Mouse (Mus musculus) thymus, postnatal 10 days (tissue): ENCODE measurements around the gene Rdh8.
A peak's percentile ranks its signal among the peaks of the same experiment; 100 is the strongest.
"Not testable (repeated sequence)": the region's sequence is repeated elsewhere in the genome, so short reads cannot be mapped to it uniquely, and the experiment has no call there.

Experiments used
- DNase-seq, 2 experiments: peaks; one replicate each; pipeline ENCODE4 v3.0.0; 2021; ENCODE audit warnings: low spot score in 2 of 2

Rdh8 gene

DNA sequence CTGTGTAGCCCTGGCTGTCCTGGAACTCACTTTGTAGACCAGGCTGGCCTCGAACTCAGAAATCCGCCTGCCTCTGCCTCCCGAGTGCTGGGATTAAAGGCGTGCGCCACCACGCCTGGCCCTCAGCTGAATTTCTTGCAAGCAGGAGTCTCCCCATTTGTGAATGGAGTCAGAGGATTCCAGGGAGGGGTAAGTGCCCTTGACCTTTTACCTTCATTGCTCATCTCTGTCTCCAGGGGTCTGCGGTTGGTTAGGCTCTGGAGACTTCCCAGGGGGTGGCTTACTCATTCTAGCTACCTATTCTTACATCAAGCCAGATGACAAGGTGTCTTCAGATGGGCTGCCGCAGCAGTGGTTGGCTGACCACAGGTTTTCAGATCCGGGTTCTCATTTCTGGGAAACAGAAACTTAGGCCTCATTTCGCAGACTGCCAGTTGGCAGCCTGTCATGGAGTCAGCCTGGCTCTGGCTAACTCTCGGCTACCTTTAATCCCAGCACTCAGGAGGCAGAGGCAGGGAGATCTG lies 17.2 kb downstream of the Rdh8 start:
- DNase-seq = not testable (repeated sequence)

DNA sequence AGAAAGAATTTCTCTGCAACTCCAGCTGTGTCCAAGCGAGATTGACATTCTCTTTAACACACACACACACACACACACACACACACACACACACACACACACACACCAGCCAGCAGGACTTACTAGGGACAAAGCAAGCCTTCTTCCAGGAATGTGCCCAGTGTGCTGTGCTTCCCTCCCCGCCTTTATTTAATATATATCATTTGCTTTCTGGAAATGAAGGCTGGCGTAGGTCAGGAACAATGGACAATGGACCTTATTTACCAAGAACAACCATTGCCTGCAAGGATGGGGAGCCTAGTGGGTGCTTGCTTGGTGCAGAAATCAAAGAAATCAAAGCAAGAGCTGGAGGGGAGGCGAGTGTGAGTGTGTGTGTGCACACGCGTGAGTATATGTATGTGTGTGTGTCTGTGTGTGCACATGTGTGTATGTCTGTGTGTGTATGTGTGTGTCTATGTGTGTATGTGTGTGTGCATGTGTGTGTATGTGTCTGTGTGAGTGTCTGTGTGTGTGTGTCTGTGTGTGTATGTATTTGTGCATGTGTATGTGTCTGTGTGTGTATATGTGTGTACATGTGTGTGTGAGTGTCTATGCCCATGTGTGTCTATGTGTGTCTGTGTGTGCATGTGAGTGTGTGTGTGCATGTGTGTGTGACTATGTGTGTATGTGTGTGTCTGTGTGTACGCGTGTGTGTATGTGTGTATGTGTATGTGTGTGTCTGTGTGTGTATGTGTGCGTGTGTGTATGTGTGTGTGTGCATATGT lies 19.1 kb downstream of the Rdh8 start:
- DNase-seq = no peak

DNA sequence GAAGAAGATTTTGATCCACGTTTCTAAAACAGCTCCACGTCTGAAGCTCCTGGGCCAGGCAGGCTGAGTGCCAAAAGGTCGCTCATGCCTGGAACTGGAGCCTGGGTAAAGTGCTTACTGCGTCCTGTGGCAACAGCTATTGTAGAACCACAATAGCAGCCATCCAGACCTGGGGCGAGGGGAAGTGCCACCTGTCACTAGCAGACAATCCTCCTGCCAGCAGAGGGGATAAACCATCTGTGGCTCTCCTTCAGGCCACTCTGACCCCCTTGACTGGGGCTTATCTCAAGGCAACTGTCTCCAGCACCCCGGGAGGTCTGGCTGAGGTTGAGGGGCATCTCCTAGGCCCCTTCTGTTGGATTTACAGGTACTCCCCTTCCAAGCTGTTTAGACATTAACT lies 20.6 kb downstream of the Rdh8 start:
- no peak for DNase-seq

DNA sequence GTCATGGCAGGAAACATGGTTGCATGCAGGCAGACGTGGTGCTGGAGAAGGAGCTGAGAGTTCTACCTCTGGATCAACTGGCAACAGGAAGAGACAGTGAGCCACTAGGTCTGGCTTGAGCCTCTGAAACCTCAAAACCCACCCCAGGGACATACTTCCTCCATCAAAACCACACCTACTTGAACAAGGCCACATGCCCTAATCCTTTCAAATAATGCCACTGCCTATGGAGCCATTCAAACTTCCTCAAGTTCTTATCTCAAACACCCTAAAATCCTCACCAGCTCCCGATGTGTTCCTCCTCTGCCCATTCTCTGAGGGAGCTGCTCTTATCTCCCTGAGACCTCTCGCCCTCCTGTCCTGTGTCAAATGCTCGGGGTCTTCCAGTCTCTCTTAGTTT lies 23.9 kb downstream of the Rdh8 start:
- no peak for DNase-seq

DNA sequence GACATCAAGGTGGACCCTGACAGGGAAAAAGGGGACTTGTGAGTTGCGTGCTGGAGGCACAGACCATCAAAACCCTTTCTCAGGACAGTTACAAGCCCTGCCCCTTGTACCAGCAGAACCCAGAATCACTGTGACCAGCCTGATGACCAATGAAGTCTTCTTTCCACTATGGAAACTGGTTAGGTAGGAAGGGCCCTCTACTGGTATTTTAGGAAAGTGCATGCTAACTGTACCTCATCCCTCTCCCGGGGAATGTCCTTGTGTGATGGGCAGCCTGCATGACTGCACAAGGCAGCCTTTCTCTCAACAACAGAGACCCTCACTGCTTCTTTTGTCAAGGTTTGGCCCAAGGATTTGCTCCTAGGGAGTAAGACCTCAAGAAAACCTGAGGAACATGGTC lies 24.4 kb downstream of the Rdh8 start:
- no peak for DNase-seq

DNA sequence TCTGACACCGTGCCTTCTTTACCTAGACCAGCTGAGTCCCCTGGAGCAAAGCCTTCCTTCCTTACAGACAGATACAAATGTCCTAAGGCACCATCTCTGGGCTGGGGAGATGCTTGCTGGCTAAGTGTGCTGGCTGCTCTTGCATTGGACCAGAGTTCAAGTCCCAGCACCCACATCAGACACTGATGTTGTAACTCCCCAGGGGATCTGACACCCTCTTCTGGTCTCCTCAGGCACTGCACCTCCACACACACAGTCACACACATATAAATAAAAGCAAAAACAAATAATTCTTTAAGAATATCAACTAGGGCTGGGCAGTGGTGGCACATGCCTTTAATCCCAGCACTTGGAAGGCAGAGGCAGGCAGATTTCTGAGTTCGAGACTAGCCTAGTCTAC lies 31.9 kb downstream of the Rdh8 start:
- no peak for DNase-seq

DNA sequence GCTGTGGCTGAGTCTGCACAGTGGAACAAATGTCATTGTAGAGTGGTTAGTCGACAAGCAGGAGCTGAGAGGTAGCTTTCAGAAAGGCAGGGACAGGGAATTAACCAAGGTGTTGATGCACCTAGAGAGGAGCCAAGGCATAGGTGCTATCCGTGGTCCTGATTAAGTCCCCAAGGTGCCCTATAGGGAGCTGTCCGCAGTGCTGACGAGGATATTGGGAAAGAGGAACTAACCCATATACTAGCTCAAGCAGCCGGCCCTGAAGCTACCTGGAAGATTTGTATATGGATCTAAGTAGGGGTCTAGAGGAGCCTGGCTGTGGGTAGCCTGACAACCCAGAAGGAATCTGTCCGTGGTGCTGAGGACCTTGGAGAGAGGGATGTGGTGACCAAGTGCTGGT lies 38.8 kb downstream of the Rdh8 start:
- peak in 1 of 2 experiments; percentile 52 for DNase-seq

DNA sequence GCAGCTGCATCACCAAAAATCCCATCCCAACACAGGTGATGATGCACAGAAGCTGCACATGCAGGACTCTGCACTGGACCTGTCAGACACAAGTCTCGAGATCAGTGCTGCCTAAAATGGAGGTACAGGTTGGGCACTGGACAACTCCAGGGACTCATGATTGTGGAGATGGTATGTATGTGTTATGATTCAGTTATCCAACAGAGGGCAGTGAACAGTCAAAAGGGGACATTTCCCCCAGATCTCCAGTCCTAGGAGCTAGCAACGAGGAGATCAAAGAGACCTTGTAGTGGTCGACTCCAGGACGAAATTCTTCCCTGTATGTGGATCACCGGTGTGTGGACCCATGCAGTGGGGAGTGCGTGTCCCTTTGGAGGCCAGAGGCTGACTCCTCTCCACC lies 41.6 kb downstream of the Rdh8 start:
- DNase-seq = no peak

DNA sequence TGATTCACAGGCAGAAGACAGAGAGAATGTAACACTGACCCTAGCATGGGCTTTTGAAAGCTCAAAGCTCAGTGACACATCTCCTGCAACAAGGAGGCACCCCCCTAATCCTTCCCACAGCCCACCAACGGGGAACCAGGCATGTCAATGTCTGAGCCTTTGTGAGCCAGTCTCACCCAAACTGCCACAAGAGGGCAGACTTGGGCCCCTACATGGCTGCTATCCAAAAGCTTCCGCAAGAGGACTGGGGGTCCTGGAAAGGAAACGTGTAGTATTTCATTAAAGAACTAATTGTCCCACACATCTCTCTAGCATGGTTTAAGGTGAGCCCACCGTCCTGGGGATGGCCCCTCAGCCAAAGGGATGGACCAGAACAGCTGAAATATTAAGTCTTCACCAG lies 43.5 kb downstream of the Rdh8 start:
- peak in 1 of 2 experiments; percentile 43 for DNase-seq

DNA sequence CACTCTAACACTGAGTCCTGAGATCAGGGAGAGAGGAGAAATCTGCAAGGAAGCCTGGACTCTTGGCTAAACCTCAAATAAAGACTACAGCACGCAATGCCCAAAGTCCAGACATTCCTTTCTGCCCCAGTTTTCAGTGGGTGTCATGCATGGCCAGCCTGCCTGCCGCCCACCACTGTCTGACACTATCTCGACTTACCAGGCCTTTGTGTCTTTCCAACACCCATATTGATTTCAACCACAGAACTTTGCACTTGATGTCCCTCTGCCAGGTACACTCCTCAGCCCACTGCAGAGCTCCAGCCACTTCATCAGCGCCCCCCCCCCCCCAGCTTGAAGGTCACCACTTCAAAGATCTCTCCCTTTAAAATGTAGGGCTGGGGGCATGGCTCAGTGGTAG lies 43.9 kb downstream of the Rdh8 start:
- no peak for DNase-seq

DNA sequence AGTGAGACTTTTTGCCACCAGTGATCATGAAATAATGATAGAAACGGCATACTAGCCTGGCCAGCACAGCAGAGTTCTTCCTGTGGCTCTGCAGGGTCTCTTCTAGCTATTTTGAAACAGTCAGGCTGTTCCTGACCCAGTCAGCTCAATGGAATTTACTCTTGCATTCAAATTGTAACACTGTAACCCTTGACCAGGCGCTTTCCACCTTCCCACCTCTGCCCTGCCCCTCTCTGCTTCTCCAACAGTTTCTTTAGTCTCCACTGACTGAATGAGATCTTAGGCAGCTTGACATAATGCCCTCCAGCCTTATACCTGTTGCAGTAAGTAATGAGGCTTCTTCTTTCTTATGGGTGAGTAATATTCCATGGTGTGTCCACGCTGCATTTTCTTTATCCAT lies 48.6 kb downstream of the Rdh8 start:
- DNase-seq = no peak

DNA sequence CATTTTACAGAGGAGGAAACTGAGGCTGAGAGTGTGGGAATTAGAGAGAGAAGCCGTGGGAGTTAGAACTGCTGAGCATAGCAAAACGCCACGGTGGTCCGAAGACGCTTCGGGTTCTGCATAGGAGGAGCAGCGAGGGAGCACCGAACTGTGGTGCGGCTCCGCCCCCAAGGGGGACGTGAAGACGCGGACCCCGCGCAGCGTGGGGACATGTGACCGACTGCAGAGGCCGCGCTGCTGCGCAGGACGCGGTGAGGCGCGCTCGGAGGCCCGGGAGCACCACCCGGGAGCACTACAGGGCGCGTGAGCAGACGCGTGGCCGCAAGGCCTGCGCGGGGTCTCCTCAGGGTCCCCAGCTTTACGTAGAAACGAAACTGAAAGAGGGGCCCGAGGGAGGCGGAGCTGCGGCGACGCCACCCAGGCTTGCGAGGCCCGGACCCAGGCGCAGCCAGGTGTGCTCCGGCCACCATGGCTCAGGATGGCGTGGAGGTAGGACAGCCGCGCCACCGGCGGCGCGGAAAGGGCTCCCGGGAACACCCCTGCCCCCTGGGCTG lies 50.2 kb downstream of the Rdh8 start, which contains the start of gene A230050P20Rik:
Gene A230050P20Rik, plus strand, starts transcription at position 195 of the 554 bp plus-strand sequence.
- DNase-seq = peak in 1 of 2 experiments; percentile 41

DNA sequence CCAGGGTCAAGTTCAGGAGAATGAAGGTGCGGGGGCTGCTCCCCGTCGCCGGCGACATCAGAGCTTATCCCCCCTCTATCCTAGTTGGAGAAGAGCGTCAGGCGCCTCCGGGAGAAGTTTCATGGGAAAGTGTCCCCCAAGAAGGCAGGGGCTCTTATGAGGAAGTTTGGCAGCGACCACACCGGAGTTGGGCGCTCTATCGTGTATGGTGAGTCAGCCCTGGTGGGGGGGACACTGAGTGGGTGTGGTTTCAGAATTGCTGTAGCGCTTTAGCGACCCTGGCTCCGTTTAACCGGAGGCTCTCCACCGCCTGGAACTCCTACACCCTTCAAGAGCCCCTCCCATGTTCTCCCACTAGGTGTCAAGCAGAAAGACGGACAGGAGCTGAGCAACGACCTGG lies 50.9 kb downstream of the Rdh8 start:
- no peak for DNase-seq

DNA sequence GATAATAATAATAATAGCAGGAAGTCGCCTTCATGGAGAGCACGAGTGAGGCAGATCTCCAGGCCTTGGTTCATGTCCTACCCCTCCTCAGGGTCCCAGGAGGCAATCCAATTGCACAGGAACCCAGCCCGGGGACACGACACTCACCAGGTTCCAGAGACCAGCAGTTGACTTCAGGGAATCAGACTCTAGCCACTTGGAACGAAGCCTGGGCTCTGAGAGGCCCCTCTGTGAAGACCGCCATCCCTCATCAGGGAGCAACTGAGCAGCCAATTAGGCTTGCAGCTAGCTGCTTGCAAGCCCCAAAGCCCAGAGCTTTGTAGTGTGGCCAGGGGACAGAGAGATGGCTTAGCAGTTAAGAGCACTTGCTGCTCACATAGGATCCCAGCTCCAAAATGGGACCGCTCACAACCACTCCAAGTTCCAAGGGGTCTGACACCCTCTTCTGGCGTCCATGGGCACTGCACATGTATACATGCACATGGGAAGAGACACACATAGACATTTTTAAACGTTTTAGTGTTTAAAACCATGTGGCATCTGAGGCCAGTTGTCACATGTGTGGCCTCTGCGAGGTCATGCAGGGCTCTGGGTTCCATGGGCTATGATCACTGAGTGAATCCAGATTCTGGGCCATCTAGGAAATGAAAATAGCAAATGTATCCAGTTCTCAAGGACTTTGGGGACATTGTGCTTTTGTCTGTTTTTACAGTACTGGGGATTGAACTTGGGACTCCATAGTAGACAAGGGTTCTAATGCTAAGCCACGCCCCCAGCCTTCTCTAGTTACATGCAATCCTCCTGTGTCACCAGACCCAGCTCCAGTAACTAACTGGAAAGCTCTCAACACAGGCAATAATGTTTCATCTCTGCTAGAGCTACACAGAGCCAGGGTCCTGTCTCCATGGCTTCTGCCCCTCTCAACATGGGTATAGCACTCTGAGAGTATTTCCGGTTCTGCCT lies 52.2 kb downstream of the Rdh8 start:
- DNase-seq = no peak

DNA sequence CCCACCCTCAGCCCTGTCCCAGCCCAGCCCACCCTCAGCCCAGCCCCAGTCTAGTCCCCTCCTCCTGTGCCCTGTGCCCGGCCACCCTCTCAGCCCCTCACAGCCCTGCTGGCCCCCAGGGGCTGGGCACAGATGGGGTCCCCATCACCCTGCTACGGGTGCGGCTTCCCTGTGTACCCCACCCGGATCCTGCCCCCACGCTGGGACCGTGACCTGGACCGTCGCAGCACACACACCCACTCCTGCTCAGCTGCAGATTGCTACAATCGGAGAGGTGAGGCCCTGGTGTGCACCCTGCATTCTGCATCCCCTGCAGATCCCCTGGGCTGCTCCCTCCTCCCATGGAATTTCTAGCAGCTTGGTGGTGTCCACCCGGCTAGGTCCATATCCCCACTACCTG lies 54.7 kb downstream of the Rdh8 start:
- no peak for DNase-seq

DNA sequence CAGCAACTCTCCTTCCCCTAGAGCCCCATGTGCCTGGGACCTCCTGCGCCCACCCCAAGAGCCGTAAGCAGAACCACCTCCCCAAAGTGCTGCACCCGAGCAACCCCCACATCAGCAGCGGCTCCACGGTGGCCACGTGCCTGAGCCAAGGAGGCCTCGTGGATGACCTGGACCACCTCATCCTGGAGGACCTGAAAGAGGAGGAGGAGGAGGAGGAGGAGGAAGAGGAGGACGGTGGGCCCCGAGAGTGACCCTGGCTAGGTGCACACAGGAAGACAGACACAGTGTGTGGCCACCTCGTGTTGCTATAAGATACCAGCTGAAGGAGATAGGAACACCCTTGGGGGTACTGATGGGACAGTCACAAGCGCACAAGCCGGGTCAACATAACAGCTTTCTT lies 55.2 kb downstream of the Rdh8 start:
- no peak for DNase-seq

DNA sequence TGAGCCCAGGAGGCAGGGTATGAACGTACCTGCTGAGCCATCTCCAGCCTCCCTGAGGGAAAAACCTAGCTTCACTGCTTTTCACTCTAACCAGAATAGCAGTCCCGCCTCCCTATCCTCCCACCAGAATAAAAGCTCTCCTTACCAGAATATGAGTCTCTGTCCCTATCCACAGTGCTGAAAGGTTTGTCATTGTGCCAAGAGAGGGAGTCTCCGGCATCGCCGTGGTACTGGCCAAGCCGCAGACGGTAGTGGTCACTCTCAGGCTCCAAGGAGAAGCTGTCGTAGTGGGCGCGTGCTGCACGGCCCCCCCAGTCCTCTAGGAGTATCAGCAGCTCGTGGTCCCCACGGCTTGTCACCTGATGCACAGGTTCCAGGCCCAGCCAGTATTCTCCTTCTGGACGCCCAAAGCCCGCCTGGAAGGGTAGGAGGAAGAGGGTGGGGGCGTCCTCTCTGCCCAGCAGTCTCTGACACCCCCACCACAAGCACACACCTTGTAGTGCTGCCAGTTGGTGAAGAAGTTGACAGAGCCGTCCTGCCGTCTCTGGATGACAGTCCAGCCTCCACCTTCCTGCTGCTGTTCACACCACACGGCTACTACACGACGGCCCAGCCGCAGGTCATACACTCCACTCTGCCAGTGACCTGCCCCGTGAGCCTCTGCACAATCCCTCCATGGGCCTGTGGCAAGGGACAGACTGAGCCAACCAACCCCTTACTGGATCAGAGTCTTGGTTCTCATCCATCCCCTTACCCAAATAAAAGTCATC lies 56.9 kb downstream of the Rdh8 start:
- no peak for DNase-seq
